Mouse (Mus musculus) erythroblast, embryonic 14.5 days (primary cell): ENCODE results near the gene Pabpc6.

Source experiments
- GATA1 ChIP-seq: IDR thresholded peaks from 2 replicates; pipeline ENCODE4 v1.6.1; 2012; ENCODE audit warnings: low read length, inconsistent platforms, mixed read lengths
- TAL1 ChIP-seq: IDR thresholded peaks from 3 replicates; pipeline ENCODE4 v1.6.1; 2012; ENCODE audit warnings: low read length, inconsistent platforms, mixed read lengths

GRCm38 (mm10) chr17:9647644-9648043 is 21.9 kb downstream of the Pabpc6 start:
- no peak for TF ChIP-seq GATA1
- no peak for TF ChIP-seq TAL1
